Mouse (Mus musculus) E14TG2a.4 (cell line): ENCODE data around the gene Eml6.

ENCODE experiments used
- H3K27me3 ChIP-seq: 2 replicates; pipeline ENCODE4 v1.6.1; 2014; ENCODE audit warnings: low read length, control low read depth; ENCODE audit not compliant: insufficient read depth
- H3K36me3 ChIP-seq: 2 replicates; pipeline ENCODE4 v1.6.1; 2014; ENCODE audit warnings: low read length, control low read depth; ENCODE audit not compliant: insufficient read depth
- H3K4me1 ChIP-seq: replicated peaks from 2 replicates; pipeline ENCODE4 v1.6.1; 2014; ENCODE audit warnings: low read depth, low read length, control low read depth
- H3K4me3 ChIP-seq: replicated peaks from 2 replicates; pipeline ENCODE4 v1.5.1; 2014; ENCODE audit warnings: mild to moderate bottlenecking, low read length
- H3K9me3 ChIP-seq: 2 replicates; pipeline ENCODE4 v1.6.1; 2014; ENCODE audit warnings: low read length, control low read depth
- CTCF ChIP-seq: conservative IDR thresholded peaks from 2 replicates; pipeline ENCODE4 v1.5.1; 2014; ENCODE audit warnings: low read length
- NANOG ChIP-seq: IDR thresholded peaks from 2 replicates; pipeline ENCODE4 v1.6.1; 2014; ENCODE audit warnings: borderline replicate concordance, low read length, mixed read lengths
- POU5F1 ChIP-seq: IDR thresholded peaks from 2 replicates; pipeline ENCODE4 v1.6.1; 2014; ENCODE audit warnings: low read length, borderline replicate concordance

Eml6 gene

GRCm38 (mm10) chr11:29718541-29718940 lies 307.3 kb downstream of the Eml6 start:
- peaks cover 85% of the 10 kb centered on the region for H3K4me1 ChIP-seq
- H3K27me3 ChIP-seq: no peaks in the 10 kb centered on the region
- TF ChIP-seq CTCF (no peak), POU5F1 (no peak), NANOG (no peak)
- H3K9me3 ChIP-seq: no peaks in the 10 kb centered on the region
- H3K4me3 ChIP-seq: peak overlapping the region; percentile 49
- H3K36me3 ChIP-seq: peaks cover 11% of the 10 kb centered on the region

DNA sequence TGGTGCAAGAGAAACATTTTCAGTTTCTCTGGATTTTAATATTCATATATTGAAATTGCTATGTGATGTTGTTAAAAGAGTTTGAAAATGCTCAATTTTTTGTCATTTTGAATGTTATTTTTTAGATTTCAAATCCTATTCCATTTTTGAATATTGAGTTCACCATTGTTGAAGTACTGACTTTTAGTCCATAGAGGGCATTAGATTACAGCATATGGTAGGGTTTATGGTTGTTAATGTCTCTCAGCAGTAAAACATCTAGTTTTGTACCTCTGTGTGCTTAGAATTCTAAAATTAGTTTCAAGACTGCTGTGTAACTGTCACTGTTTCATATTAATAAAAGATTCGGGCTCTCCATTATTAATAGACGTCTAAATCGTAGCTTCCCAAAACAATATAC lies 310.3 kb downstream of the Eml6 start:
- Histone ChIP-seq H3K9me3 (no peaks in the 10 kb centered on the region), H3K36me3 (peaks cover 27% of the 10 kb centered on the region), H3K4me3 (peak overlapping the region; percentile 53), H3K4me1 (peaks cover 89% of the 10 kb centered on the region), H3K27me3 (no peaks in the 10 kb centered on the region)
- TF ChIP-seq CTCF (peak; percentile 32), POU5F1 (no peak)

- Histone ChIP-seq H3K27me3 (no peaks in the 10 kb centered on the region), H3K9me3 (no peaks in the 10 kb centered on the region), H3K4me1 (peaks cover 90% of the 10 kb centered on the region), H3K36me3 (peaks cover 33% of the 10 kb centered on the region), H3K4me3 (peak overlapping the region; percentile 53)
- TF ChIP-seq NANOG (no peak), CTCF (peak; percentile 16), POU5F1 (no peak)
Observed at GRCm38 (mm10) chr11:29714789-29715188, 311.0 kb downstream of the Eml6 start.

GRCm38 (mm10) chr11:29714114-29714513 lies 311.7 kb downstream of the Eml6 start:
- Histone ChIP-seq H3K36me3 (peaks cover 36% of the 10 kb centered on the region), H3K9me3 (no peaks in the 10 kb centered on the region), H3K4me1 (peaks cover 90% of the 10 kb centered on the region), H3K27me3 (no peaks in the 10 kb centered on the region), H3K4me3 (peak overlapping the region; percentile 53)
- TF ChIP-seq NANOG: peak; percentile 69
- TF ChIP-seq POU5F1: no peak

- H3K4me1 ChIP-seq: peaks cover 88% of the 10 kb centered on the region
- TF ChIP-seq POU5F1 (no peak), CTCF (peak; percentile 14; the same call in 1 of the 2 replicates), NANOG (no peak)
- no peaks in the 10 kb centered on the region for H3K27me3 ChIP-seq
- peaks cover 78% of the 10 kb centered on the region for H3K36me3 ChIP-seq
- H3K4me3 ChIP-seq: no peak overlapping the region
- H3K9me3 ChIP-seq: no peaks in the 10 kb centered on the region
Observed at GRCm38 (mm10) chr11:29709512-29709911, 316.3 kb downstream of the Eml6 start.

GRCm38 (mm10) chr11:29706845-29707244 lies 319.0 kb downstream of the Eml6 start:
- Histone ChIP-seq H3K36me3 (peaks cover 80% of the 10 kb centered on the region), H3K4me3 (no peak overlapping the region), H3K27me3 (no peaks in the 10 kb centered on the region), H3K9me3 (no peaks in the 10 kb centered on the region), H3K4me1 (peaks cover 88% of the 10 kb centered on the region)
- no peak for TF ChIP-seq CTCF
- TF ChIP-seq NANOG: no peak
- TF ChIP-seq POU5F1: no peak

GRCm38 (mm10) chr11:29705263-29705662 lies 320.6 kb downstream of the Eml6 start:
- TF ChIP-seq CTCF (no peak), POU5F1 (no peak), NANOG (no peak)
- peaks cover 83% of the 10 kb centered on the region for H3K4me1 ChIP-seq
- H3K27me3 ChIP-seq: no peaks in the 10 kb centered on the region
- H3K9me3 ChIP-seq: no peaks in the 10 kb centered on the region
- H3K4me3 ChIP-seq: no peak overlapping the region
- peaks cover 73% of the 10 kb centered on the region for H3K36me3 ChIP-seq

- TF ChIP-seq NANOG: no peak
- no peaks in the 10 kb centered on the region for H3K27me3 ChIP-seq
- no peak overlapping the region; the same call in 1 of the 2 replicates for H3K4me3 ChIP-seq
- no peaks in the 10 kb centered on the region for H3K9me3 ChIP-seq
- peaks cover 64% of the 10 kb centered on the region for H3K36me3 ChIP-seq
- peaks cover 78% of the 10 kb centered on the region for H3K4me1 ChIP-seq
Observed at GRCm38 (mm10) chr11:29702721-29703120, 323.1 kb downstream of the Eml6 start.

DNA sequence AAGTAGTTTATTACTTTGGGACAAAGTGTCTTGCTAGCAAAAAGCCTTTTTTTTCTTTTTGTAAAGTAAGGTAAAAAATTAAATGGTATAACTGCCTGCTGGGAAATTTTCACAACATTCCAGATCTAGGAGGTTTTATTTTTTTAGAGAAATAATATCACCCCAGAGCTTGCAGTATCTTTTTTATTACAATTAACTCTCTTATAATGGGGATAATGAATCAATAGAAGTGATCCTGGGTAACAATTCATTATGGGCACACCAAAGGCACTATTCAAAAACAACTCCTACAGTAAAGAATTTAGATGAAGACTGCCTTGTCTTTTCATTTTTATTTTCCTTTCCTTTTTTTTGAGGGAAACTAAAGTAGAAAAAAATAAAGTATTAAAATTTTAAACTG lies 331.1 kb downstream of the Eml6 start:
- Histone ChIP-seq H3K4me1 (peaks cover 60% of the 10 kb centered on the region), H3K9me3 (no peaks in the 10 kb centered on the region), H3K4me3 (peak overlapping the region; percentile 98), H3K27me3 (no peaks in the 10 kb centered on the region), H3K36me3 (peaks cover 37% of the 10 kb centered on the region)
- TF ChIP-seq POU5F1 (no peak), CTCF (no peak), NANOG (no peak)
